Mouse (Mus musculus): ENCODE data around the gene Foxi1.

- TF ChIP-seq POLR2A (IDR thresholded peaks at IDR 0.05; ENCODE audit: low read depth, low read length) (no peak), CTCF (IDR thresholded peaks at IDR 0.05; ENCODE audit: extremely low read depth, insufficient read length, insufficient replicate concordance, low read depth, low read length) (no peak)
Measured at GRCm38 (mm10) chr11:34184266-34184665, 23.6 kb downstream of the Foxi1 start.
